ENCODE assay signal across 29 mouse cellular contexts in the genomic region with DNA sequence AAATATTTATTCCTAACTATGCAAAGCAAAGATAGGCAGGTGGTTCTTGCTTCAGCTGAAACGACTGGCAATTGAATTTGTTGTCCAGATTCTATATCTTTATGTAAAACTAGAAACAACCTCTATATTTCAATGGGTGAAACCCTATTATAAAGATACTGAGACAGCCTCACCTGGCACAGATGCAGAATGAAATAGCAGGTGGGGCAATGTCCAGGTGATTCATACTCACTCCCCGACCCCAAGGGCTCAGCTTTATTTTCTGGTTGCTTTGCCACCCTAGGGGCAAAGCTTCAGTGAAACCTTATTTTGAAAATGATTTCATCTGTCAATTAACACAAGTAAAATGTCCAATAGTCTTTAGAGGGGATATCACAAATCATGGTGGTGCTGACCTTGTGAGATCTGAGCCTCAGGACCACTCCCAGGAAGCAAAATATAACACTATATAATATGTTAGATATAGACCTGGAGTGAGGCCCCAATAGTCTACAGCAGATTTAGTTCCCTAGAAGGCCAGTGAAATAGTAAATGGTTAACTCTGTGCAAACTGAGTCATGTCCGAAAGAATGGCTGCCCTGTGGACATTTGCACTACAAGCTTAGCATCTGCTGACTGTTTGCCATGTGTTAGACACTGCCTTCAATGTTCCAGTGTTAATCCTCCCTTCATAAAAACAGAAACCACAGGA. TPM values are rescaled to one million over a fixed set of nuclear protein-coding genes. Genes with fewer than 3 reads are reported as not detected.
DNase-seq lines count a peak whose midpoint lies in the region; ATAC-seq and TF ChIP-seq lines count a peak whose summit lies in the region.
"Had no signal": no experiment of that assay in that cellular context is flagged by ENCODE, and none has a peak within 500 bp of the region (broad histone marks: within the 10 kb centered on the region; RNA-seq: fewer than 3 reads in every experiment).

No protein-coding gene starts in this region.

- no peak overlapping the region for H3K4me3 ChIP-seq in liver, embryonic 16.5 days (ENCODE audit: low read depth, low read length)
- H3K4me3 ChIP-seq in liver, embryonic 11.5 days (ENCODE audit: low read depth, low read length): no peak overlapping the region
- H3K4me3 ChIP-seq in intestine, embryonic 16.5 days (ENCODE audit: low read length): no peak overlapping the region
- H3K4me3 ChIP-seq in hindbrain, embryonic 13.5 days: no peak overlapping the region
- H3K4me3 ChIP-seq in midbrain, postnatal 0 days (ENCODE audit: low read depth, low read length): no peak overlapping the region
- H3K4me3 ChIP-seq: embryonic facial prominence, embryonic 13.5 days; embryonic facial prominence, embryonic 15.5 days; erythroblast, embryonic 14.5 days; forebrain, embryonic 10.5 days; forebrain, embryonic 12.5 days had no signal

- H3K27me3 ChIP-seq in liver, embryonic 16.5 days (ENCODE audit: control insufficient read depth, insufficient read depth, low read depth, low read length): no peaks in the 10 kb centered on the region
- H3K27me3 ChIP-seq in liver, embryonic 11.5 days (replicated peaks; ENCODE audit: control insufficient read depth, insufficient read depth, low read length): no peaks in the 10 kb centered on the region
- H3K27me3 ChIP-seq in Patski: peaks cover 9% of the 10 kb centered on the region
- H3K27me3 ChIP-seq in intestine, embryonic 16.5 days (replicated peaks; ENCODE audit: control insufficient read depth, insufficient read depth, low read length): no peaks in the 10 kb centered on the region
- H3K27me3 ChIP-seq in hindbrain, embryonic 13.5 days: no peaks in the 10 kb centered on the region
- H3K27me3 ChIP-seq in midbrain, postnatal 0 days (ENCODE audit: insufficient read depth, low read length): no peaks in the 10 kb centered on the region
- H3K27me3 ChIP-seq: CH12.LX; embryonic facial prominence, embryonic 13.5 days; embryonic facial prominence, embryonic 15.5 days; forebrain, embryonic 12.5 days had no signal

- H3K27ac ChIP-seq in liver, embryonic 16.5 days (ENCODE audit: low read length): no peak overlapping the region
- no peak overlapping the region for H3K27ac ChIP-seq in liver, embryonic 11.5 days (ENCODE audit: low read depth, low read length)
- peak overlapping the region; percentile 54 for H3K27ac ChIP-seq in intestine, embryonic 16.5 days (ENCODE audit: low read length)
- H3K27ac ChIP-seq in hindbrain, embryonic 13.5 days: no peak overlapping the region
- no peak overlapping the region for H3K27ac ChIP-seq in midbrain, postnatal 0 days (ENCODE audit: low read depth, low read length)
- H3K27ac ChIP-seq: embryonic facial prominence, embryonic 13.5 days; embryonic facial prominence, embryonic 15.5 days; forebrain, embryonic 10.5 days; forebrain, embryonic 12.5 days had no signal

- H3K4me1 ChIP-seq in liver, embryonic 16.5 days (ENCODE audit: control insufficient read depth, low read depth, low read length): no peaks in the 10 kb centered on the region
- no peaks in the 10 kb centered on the region for H3K4me1 ChIP-seq in liver, embryonic 11.5 days (replicated peaks; ENCODE audit: control insufficient read depth, insufficient read depth, low read length)
- no peaks in the 10 kb centered on the region for H3K4me1 ChIP-seq in intestine, embryonic 16.5 days (ENCODE audit: control insufficient read depth, insufficient read depth, low read length)
- H3K4me1 ChIP-seq in hindbrain, embryonic 13.5 days (replicated peaks): no peaks in the 10 kb centered on the region
- H3K4me1 ChIP-seq in midbrain, postnatal 0 days (ENCODE audit: insufficient read depth, low read length): no peaks in the 10 kb centered on the region
- H3K4me1 ChIP-seq: embryonic facial prominence, embryonic 13.5 days; embryonic facial prominence, embryonic 15.5 days; forebrain, embryonic 10.5 days; forebrain, embryonic 12.5 days had no signal

- CTCF ChIA-PET in Patski (lab: Charles Lee): interaction anchor here (1.1 to 1.4 kb wide), 4 partner anchors 8 to 40 kb away, joined by 3 to 4 read pairs (median 4); no protein-coding TSS in a partner anchor

- H3K36me3 ChIP-seq in liver, embryonic 16.5 days (ENCODE audit: control insufficient read depth, insufficient read depth): no peaks in the 10 kb centered on the region
- no peaks in the 10 kb centered on the region for H3K36me3 ChIP-seq in liver, embryonic 11.5 days (ENCODE audit: control insufficient read depth, insufficient read depth, low read length)
- no peaks in the 10 kb centered on the region for H3K36me3 ChIP-seq in intestine, embryonic 16.5 days (ENCODE audit: control insufficient read depth, insufficient read depth, low read length)
- no peaks in the 10 kb centered on the region for H3K36me3 ChIP-seq in hindbrain, embryonic 13.5 days
- H3K36me3 ChIP-seq in midbrain, postnatal 0 days (ENCODE audit: insufficient read depth, low read length): no peaks in the 10 kb centered on the region
- H3K36me3 ChIP-seq: embryonic facial prominence, embryonic 13.5 days; embryonic facial prominence, embryonic 15.5 days; forebrain, embryonic 10.5 days; forebrain, embryonic 12.5 days; G1E had no signal

- no peak overlapping the region for H3K9ac ChIP-seq in liver, embryonic 16.5 days (ENCODE audit: low read depth, low read length)
- no peak overlapping the region for H3K9ac ChIP-seq in liver, embryonic 11.5 days (ENCODE audit: low read depth, low read length)
- H3K9ac ChIP-seq in intestine, embryonic 16.5 days (ENCODE audit: low read depth, low read length): no peak overlapping the region
- H3K9ac ChIP-seq in hindbrain, embryonic 13.5 days: no peak overlapping the region
- H3K9ac ChIP-seq in midbrain, postnatal 0 days (replicated peaks; ENCODE audit: low read length, poor library complexity, severe bottlenecking): no peak overlapping the region
- H3K9ac ChIP-seq: embryonic facial prominence, embryonic 13.5 days; embryonic facial prominence, embryonic 15.5 days; forebrain, embryonic 12.5 days had no signal

- no peaks in the 10 kb centered on the region for H3K9me3 ChIP-seq in liver, embryonic 16.5 days (replicated peaks; ENCODE audit: control insufficient read depth, low read length)
- H3K9me3 ChIP-seq in liver, embryonic 11.5 days (ENCODE audit: control insufficient read depth, low read length): no peaks in the 10 kb centered on the region
- H3K9me3 ChIP-seq in intestine, embryonic 16.5 days (ENCODE audit: control insufficient read depth, low read length): no peaks in the 10 kb centered on the region
- no peaks in the 10 kb centered on the region for H3K9me3 ChIP-seq in hindbrain, embryonic 13.5 days
- H3K9me3 ChIP-seq in midbrain, postnatal 0 days (ENCODE audit: low read length): no peaks in the 10 kb centered on the region
- H3K9me3 ChIP-seq: embryonic facial prominence, embryonic 13.5 days; embryonic facial prominence, embryonic 15.5 days; forebrain, embryonic 10.5 days; forebrain, embryonic 12.5 days; G1E had no signal

- ATAC-seq in liver, embryonic 16.5 days (ENCODE audit: low read depth): peak; percentile 54; the same call in 1 of the 2 replicates
- no peak for ATAC-seq in liver, embryonic 11.5 days (replicated peaks; ENCODE audit: low FRiP score)
- ATAC-seq in Patski: peak; percentile 90
- peak; percentile 93 for ATAC-seq in intestine, embryonic 16.5 days
- ATAC-seq in hindbrain, embryonic 13.5 days (ENCODE audit: low FRiP score): no peak
- no peak for ATAC-seq in activated CD4-positive, CD25-positive, alpha-beta regulatory T cell, adult 4 months
- ATAC-seq in midbrain, postnatal 0 days (ENCODE audit: low FRiP score): no peak
- ATAC-seq: CD4-positive, CD25-positive, alpha-beta regulatory T cell, adult 4 months; forebrain, embryonic 14.5 days; forebrain, embryonic 16.5 days had no signal

- in situ Hi-C loops in Patski (cut with MboI; ENCODE audit: low pct_unique_long_range_greater_than_20kb): loop anchor here (5.0 kb wide), 1 partner anchor 103 kb away; no protein-coding TSS in a partner anchor

- no peak for TF ChIP-seq CTCF in Patski (IDR thresholded peaks at IDR 0.05)
- TF ChIP-seq CTCF in midbrain, postnatal 0 days (IDR thresholded peaks at IDR 0.05): no peak

- no peak for DNase-seq in liver, embryonic 11.5 days (ENCODE audit: low spot score)
- DNase-seq in Patski (ENCODE audit: low read depth, low spot score): peak; percentile 64
- peak; percentile 77 for DNase-seq in yolk sac, embryonic 10.5 days (ENCODE audit: low spot score)
- no peak for DNase-seq in midbrain, postnatal 0 days (ENCODE audit: low spot score)
- DNase-seq: adrenal gland, adult 8-10 months; adrenal gland, postnatal 25 days; B cell, adult 2 months; cerebellum, adult 11 months; cerebellum, adult 18-20 months; cerebellum, adult 8-10 months; cerebellum, adult 9-11 months; cerebellum, postnatal 14 days; cerebellum, postnatal 36 days; embryo, embryonic 11 days had no signal

- POLR2A ChIA-PET in Patski (lab: Charles Lee): no interaction called here

- H3K4me2 ChIP-seq in liver, embryonic 16.5 days (ENCODE audit: low read depth, low read length): no peak overlapping the region
- H3K4me2 ChIP-seq in liver, embryonic 11.5 days: no peak overlapping the region
- H3K4me2 ChIP-seq in intestine, embryonic 16.5 days (ENCODE audit: low read depth, low read length): no peak overlapping the region
- no peak overlapping the region for H3K4me2 ChIP-seq in hindbrain, embryonic 13.5 days
- H3K4me2 ChIP-seq in midbrain, postnatal 0 days (ENCODE audit: low read depth, low read length, poor library complexity, severe bottlenecking): no peak overlapping the region
- H3K4me2 ChIP-seq: embryonic facial prominence, embryonic 13.5 days; embryonic facial prominence, embryonic 15.5 days; forebrain, embryonic 12.5 days had no signal

- WGBS in liver, embryonic 16.5 days (ENCODE audit: insufficient replicate concordance): 56% methylated on average over 3 of the region's 3 CpGs
- 73% methylated on average over 3 of the region's 3 CpGs for WGBS in liver, embryonic 11.5 days
- 53% methylated on average over 3 of the region's 3 CpGs for WGBS in intestine, embryonic 16.5 days
- WGBS in hindbrain, embryonic 13.5 days: 84% methylated on average over 3 of the region's 3 CpGs
- WGBS in midbrain, postnatal 0 days: 85% methylated on average over 3 of the region's 3 CpGs

RNA-seq across cellular contexts. Expression of a gene that starts 31.4 kb away (rescaled TPM):
- polyA plus RNA-seq in liver, embryonic 16.5 days (2015; fragmentation: Nextera tagmentation; extraction: Ambion mirVana): 8.8 and 9.8 TPM in 2 replicates
- polyA plus RNA-seq in liver, embryonic 11.5 days (2014; fragmentation: Nextera tagmentation; extraction: Ambion mirVana): 9.9 and 11.7 TPM in 2 replicates
- 12.3 TPM for polyA plus RNA-seq in Patski (2021)
- 9.5 and 10.3 TPM in 2 replicates for polyA plus RNA-seq in intestine, embryonic 16.5 days (2015; fragmentation: Nextera tagmentation; extraction: Ambion mirVana)
- 21.7 and 22.8 TPM in 2 replicates for polyA plus RNA-seq in hindbrain, embryonic 13.5 days (2015; fragmentation: Nextera tagmentation; extraction: Ambion mirVana)
- polyA plus RNA-seq in activated CD4-positive, CD25-positive, alpha-beta regulatory T cell, adult 4 months (2017; shearing (Covaris generic)): under 1 TPM in 1 of 2 experiments, not detected in 1; 0.17 TPM
- total RNA-seq in midbrain, postnatal 0 days (2014; rRNA removed): 13.2 and 16.8 TPM in 2 replicates
- polyA plus RNA-seq in midbrain, postnatal 0 days (2015; fragmentation: Nextera tagmentation; extraction: Ambion mirVana): 15.6 and 16.2 TPM in 2 replicates

RNA-seq across cellular contexts. Expression of a gene that starts 45.3 kb away (rescaled TPM):
- polyA plus RNA-seq in liver, embryonic 16.5 days (2015; fragmentation: Nextera tagmentation; extraction: Ambion mirVana): 0.06 and 0.28 TPM in 2 replicates
- polyA plus RNA-seq in liver, embryonic 11.5 days (2014; fragmentation: Nextera tagmentation; extraction: Ambion mirVana): 1.1 and 1.4 TPM in 2 replicates
- polyA plus RNA-seq in Patski (2021): 2.1 TPM
- polyA plus RNA-seq in intestine, embryonic 16.5 days (2015; fragmentation: Nextera tagmentation; extraction: Ambion mirVana): 1.7 and 3.7 TPM in 2 replicates
- 7.6 and 8.0 TPM in 2 replicates for polyA plus RNA-seq in hindbrain, embryonic 13.5 days (2015; fragmentation: Nextera tagmentation; extraction: Ambion mirVana)
- 1 to 10 TPM in 1 of 2 experiments, not detected in 1; 1.3 TPM for polyA plus RNA-seq in activated CD4-positive, CD25-positive, alpha-beta regulatory T cell, adult 4 months (2017; shearing (Covaris generic))
- 21.5 and 29.9 TPM in 2 replicates for total RNA-seq in midbrain, postnatal 0 days (2014; rRNA removed)
- polyA plus RNA-seq in midbrain, postnatal 0 days (2015; fragmentation: Nextera tagmentation; extraction: Ambion mirVana): 9.0 and 9.9 TPM in 2 replicates
- total RNA-seq: CH12.LX; common myeloid progenitor, adult 5-6 weeks had no signal
- polyA plus RNA-seq: CD4-positive, CD25-positive, alpha-beta regulatory T cell, adult 4 months; erythroblast, embryonic 14.5 days; G1E had no signal

Comparison
In these comparisons a context has a peak if more than half of its experiments do, and no peak if none do; other contexts are left out.
1. ATAC-seq: peak in liver, embryonic 16.5 days (single experiment), Patski (single experiment) and intestine, embryonic 16.5 days (single experiment); none in liver, embryonic 11.5 days (single experiment), hindbrain, embryonic 13.5 days (single experiment), activated CD4-positive, CD25-positive, alpha-beta regulatory T cell, adult 4 months (single experiment) and midbrain, postnatal 0 days (single experiment).
2. DNase-seq: peak in Patski (single experiment) and yolk sac, embryonic 10.5 days (single experiment); none in liver, embryonic 11.5 days (single experiment) and midbrain, postnatal 0 days (single experiment).